Mouse (Mus musculus) layer of hippocampus, postnatal 10 days (tissue): ENCODE results near the gene Ccdc174. TPM values are rescaled to one million over a fixed set of nuclear protein-coding genes. Genes with fewer than 3 reads are reported as not detected.

ENCODE experiments used
- DNase-seq, 2 experiments: peaks; one replicate each; pipeline ENCODE4 v3.0.0; 2021; ENCODE audit warnings: low spot score in 2 of 2
- total RNA-seq, 2 experiments: library from RNA; stranded (reverse); gene quantifications; 2 replicates each; pipeline ENCODE4 v1.2.3; 2021

The Ccdc174 gene
- total RNA-seq, 2 experiments from 2014 or later: 22.1 to 23.2 TPM

GRCm38 (mm10) chr6:91917286-91917685, 39.4 kb downstream of the Ccdc174 start:
- no peak for DNase-seq

DNA sequence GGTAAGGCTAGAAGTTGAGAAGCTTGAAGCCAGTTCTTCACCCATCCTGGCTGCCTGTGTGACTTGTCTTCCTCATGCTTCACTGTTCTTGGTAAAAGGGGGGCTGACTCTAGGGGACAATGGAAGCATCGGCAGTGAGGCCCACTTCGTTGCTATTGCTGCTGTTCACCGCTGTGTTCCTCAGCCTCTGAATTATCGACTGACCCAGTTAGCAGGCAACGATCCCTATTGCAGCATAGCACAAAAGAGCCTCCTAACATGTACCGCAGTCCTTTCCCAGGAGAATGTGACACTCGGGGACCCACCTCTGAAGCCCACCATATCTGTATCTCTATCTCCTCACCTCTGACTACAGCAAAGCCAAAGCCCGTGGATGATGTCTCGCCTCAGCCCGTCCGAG, 39.9 kb downstream of the Ccdc174 start:
- no peak for DNase-seq

- DNase-seq: no peak
These were observed 53.4 kb downstream of the Ccdc174 start for GRCm38 (mm10) chr6:91931231-91931630.

GRCm38 (mm10) chr6:91938491-91938890, 60.6 kb downstream of the Ccdc174 start:
- DNase-seq: no peak

- DNase-seq: no peak
These were observed 70.6 kb downstream of the Ccdc174 start for GRCm38 (mm10) chr6:91948426-91948825.

Other genes starting within 250 kb of the Ccdc174 start
- gene Slc6a6, start 194.0 kb upstream of the Ccdc174 start, total RNA-seq: 100 to 1,000 TPM; 177 to 193 TPM
- 10 to 100 TPM in 1 of 2 experiments, 1 to 10 TPM in 1; 9.6 to 10.6 TPM for gene Grip2, start 50.8 kb upstream of the Ccdc174 start, total RNA-seq
- gene 4930590J08Rik, start 24.8 kb downstream of the Ccdc174 start, total RNA-seq: 1 to 10 TPM; 1.8 to 2.0 TPM
- 1 to 10 TPM; 9.0 to 9.6 TPM for gene Fgd5, start 100.8 kb downstream of the Ccdc174 start, total RNA-seq
- gene Nr2c2, start 213.3 kb downstream of the Ccdc174 start, total RNA-seq: 10 to 100 TPM; 83.7 to 86.6 TPM